Mouse (Mus musculus): ENCODE results near the gene Coro1c. TPM values are rescaled to one million over a fixed set of nuclear protein-coding genes. Genes with fewer than 3 reads are reported as not detected.
A peak's percentile ranks its signal among the peaks of the same experiment; 100 is the strongest.

The Coro1c gene
- polyA plus RNA-seq, 1 experiment = 66.1 TPM

DNA sequence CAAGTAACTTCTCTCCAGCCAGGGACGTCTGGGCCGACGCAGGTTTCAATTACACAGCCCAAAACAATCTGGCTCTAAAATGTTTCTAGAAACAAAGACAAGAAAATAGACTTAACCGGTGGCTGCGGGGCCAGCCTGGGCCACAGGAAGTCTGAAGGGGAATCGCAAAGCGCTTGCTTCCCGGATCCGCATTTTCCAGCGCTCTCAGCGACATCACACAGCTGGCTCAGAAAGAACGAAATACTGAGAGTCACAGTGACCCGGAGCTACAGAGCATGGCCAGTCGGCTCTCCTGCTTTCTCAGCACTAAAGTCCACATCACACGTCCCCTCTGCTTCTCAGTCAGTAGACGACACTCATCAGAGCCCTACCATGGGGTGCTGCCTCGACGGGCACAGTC lies 17.7 kb downstream of the Coro1c start:
- peaks cover 6% of the 10 kb centered on the region for H3K4me1 ChIP-seq (ENCODE audit: control insufficient read depth, insufficient read depth, low read length)
- no peak for TF ChIP-seq CTCF (IDR thresholded peaks at IDR 0.05; ENCODE audit: extremely low read depth, insufficient read depth, low read length)
- TF ChIP-seq POLR2A (IDR thresholded peaks at IDR 0.05; ENCODE audit: extremely low read depth, insufficient read depth, low read length) = no peak
- H3K4me3 ChIP-seq (ENCODE audit: insufficient read depth, low read length) = no peak overlapping the region
- H3K27ac ChIP-seq (ENCODE audit: insufficient read depth, low read length) = no peak overlapping the region; the same call in 1 of the 2 replicates

- Histone ChIP-seq H3K4me1 (ENCODE audit: control insufficient read depth, insufficient read depth, low read length) (peaks cover 4% of the 10 kb centered on the region), H3K27ac (ENCODE audit: insufficient read depth, low read length) (no peak overlapping the region), H3K4me3 (ENCODE audit: insufficient read depth, low read length) (no peak overlapping the region)
- TF ChIP-seq CTCF (IDR thresholded peaks at IDR 0.05; ENCODE audit: extremely low read depth, insufficient read depth, low read length) (no peak), POLR2A (IDR thresholded peaks at IDR 0.05; ENCODE audit: extremely low read depth, insufficient read depth, low read length) (no peak)
Observed at GRCm38 (mm10) chr5:113889912-113890311, 18.6 kb downstream of the Coro1c start.

GRCm38 (mm10) chr5:113889181-113889906 lies 19.2 kb downstream of the Coro1c start:
- no peak overlapping the region for H3K27ac ChIP-seq (ENCODE audit: insufficient read depth, low read length)
- no peak overlapping the region for H3K4me3 ChIP-seq (ENCODE audit: insufficient read depth, low read length)
- peaks cover 4% of the 10 kb centered on the region for H3K4me1 ChIP-seq (ENCODE audit: control insufficient read depth, insufficient read depth, low read length)
- no peak for TF ChIP-seq POLR2A (IDR thresholded peaks at IDR 0.05; ENCODE audit: extremely low read depth, insufficient read depth, low read length)
- TF ChIP-seq CTCF (IDR thresholded peaks at IDR 0.05; ENCODE audit: extremely low read depth, insufficient read depth, low read length) = no peak

DNA sequence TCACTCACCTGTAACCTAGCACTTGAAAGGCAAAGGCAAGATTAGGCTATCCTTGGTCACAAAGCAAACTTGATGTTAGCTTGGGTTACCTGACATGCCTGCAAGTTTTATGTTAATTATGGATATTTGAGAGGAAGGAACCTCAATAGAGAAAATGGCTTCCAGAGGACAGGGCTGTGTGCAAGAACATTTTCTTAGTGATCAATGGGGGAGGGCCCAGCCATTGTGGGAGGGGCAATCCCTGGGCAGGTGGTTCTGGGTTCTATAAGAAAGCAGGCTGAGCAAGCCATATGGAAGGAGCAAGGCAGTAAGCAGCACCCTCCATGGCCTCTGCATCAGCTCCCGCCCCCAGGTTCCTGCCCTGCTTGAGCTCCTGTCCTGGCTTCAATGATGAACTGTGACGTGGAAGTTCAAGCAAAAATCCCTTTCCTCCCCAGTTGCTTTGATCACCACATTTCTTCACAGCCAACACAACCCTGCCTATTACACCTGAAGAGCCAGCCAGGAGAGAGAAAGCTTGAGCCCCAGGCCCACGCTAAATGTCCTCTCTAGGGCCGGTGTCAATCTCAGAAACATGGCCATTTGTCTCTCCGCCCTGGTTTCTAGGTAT lies 20.3 kb downstream of the Coro1c start:
- no peak overlapping the region for H3K27ac ChIP-seq (ENCODE audit: insufficient read depth, low read length)
- no peak overlapping the region for H3K4me3 ChIP-seq (ENCODE audit: insufficient read depth, low read length)
- H3K4me1 ChIP-seq (ENCODE audit: control insufficient read depth, insufficient read depth, low read length) = peaks cover 5% of the 10 kb centered on the region
- TF ChIP-seq POLR2A (IDR thresholded peaks at IDR 0.05; ENCODE audit: extremely low read depth, insufficient read depth, low read length) (no peak), CTCF (IDR thresholded peaks at IDR 0.05; ENCODE audit: extremely low read depth, insufficient read depth, low read length) (no peak)

- TF ChIP-seq POLR2A (IDR thresholded peaks at IDR 0.05; ENCODE audit: extremely low read depth, insufficient read depth, low read length) = no peak
- Histone ChIP-seq H3K27ac (ENCODE audit: insufficient read depth, low read length) (no peak overlapping the region), H3K4me3 (ENCODE audit: insufficient read depth, low read length) (no peak overlapping the region), H3K4me1 (ENCODE audit: control insufficient read depth, insufficient read depth, low read length) (peaks cover 14% of the 10 kb centered on the region)
Observed at GRCm38 (mm10) chr5:113887132-113887531, 21.4 kb downstream of the Coro1c start.

DNA sequence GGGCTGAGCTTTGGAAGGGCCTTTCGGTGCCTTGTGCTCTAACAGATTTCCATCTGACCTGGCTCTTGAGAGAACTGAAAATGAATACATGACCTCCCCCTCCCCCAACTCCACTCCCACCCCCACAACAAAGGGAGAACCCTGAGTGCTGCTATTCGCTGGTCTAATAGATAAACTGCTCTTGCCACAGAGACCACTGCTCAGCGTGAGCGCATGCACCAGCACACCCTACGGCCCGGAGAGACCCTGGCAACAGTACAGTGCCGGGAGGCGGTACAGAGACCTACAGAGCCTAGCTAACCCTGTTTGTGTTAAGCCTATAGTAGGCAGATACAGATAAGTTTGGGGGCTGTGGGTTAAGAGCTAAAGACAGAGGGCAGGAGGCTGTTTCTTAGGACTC lies 22.9 kb downstream of the Coro1c start:
- Histone ChIP-seq H3K27ac (ENCODE audit: insufficient read depth, low read length) (no peak overlapping the region), H3K4me1 (ENCODE audit: control insufficient read depth, insufficient read depth, low read length) (peaks cover 18% of the 10 kb centered on the region), H3K4me3 (ENCODE audit: insufficient read depth, low read length) (no peak overlapping the region)
- TF ChIP-seq CTCF (IDR thresholded peaks at IDR 0.05; ENCODE audit: extremely low read depth, insufficient read depth, low read length) = no peak
- no peak for TF ChIP-seq POLR2A (IDR thresholded peaks at IDR 0.05; ENCODE audit: extremely low read depth, insufficient read depth, low read length)

GRCm38 (mm10) chr5:113884750-113885149 lies 23.8 kb downstream of the Coro1c start:
- TF ChIP-seq CTCF (IDR thresholded peaks at IDR 0.05; ENCODE audit: extremely low read depth, insufficient read depth, low read length) = no peak
- no peak for TF ChIP-seq POLR2A (IDR thresholded peaks at IDR 0.05; ENCODE audit: extremely low read depth, insufficient read depth, low read length)
- peaks cover 20% of the 10 kb centered on the region for H3K4me1 ChIP-seq (ENCODE audit: control insufficient read depth, insufficient read depth, low read length)
- H3K4me3 ChIP-seq (ENCODE audit: insufficient read depth, low read length) = no peak overlapping the region
- no peak overlapping the region for H3K27ac ChIP-seq (ENCODE audit: insufficient read depth, low read length)

GRCm38 (mm10) chr5:113883384-113883771 lies 25.2 kb downstream of the Coro1c start:
- Histone ChIP-seq H3K4me1 (ENCODE audit: control insufficient read depth, insufficient read depth, low read length) (peaks cover 16% of the 10 kb centered on the region), H3K4me3 (ENCODE audit: insufficient read depth, low read length) (no peak overlapping the region)
- no peak for TF ChIP-seq CTCF (IDR thresholded peaks at IDR 0.05; ENCODE audit: extremely low read depth, insufficient read depth, low read length)
- no peak for TF ChIP-seq POLR2A (IDR thresholded peaks at IDR 0.05; ENCODE audit: extremely low read depth, insufficient read depth, low read length)

GRCm38 (mm10) chr5:113882566-113883383 lies 25.8 kb downstream of the Coro1c start:
- peaks cover 16% of the 10 kb centered on the region for H3K4me1 ChIP-seq (ENCODE audit: control insufficient read depth, insufficient read depth, low read length)
- H3K27ac ChIP-seq (ENCODE audit: insufficient read depth, low read length) = 0 out of 2 replicates have a peak overlapping the region, but pooled peaks have one; percentile 12
- no peak overlapping the region for H3K4me3 ChIP-seq (ENCODE audit: insufficient read depth, low read length)
- TF ChIP-seq POLR2A (IDR thresholded peaks at IDR 0.05; ENCODE audit: extremely low read depth, insufficient read depth, low read length) (no peak), CTCF (IDR thresholded peaks at IDR 0.05; ENCODE audit: extremely low read depth, insufficient read depth, low read length) (no peak)

More at GRCm38 (mm10) chr5:113883384-113883771, 25.2 kb downstream of the Coro1c start:
- no peak overlapping the region for H3K27ac ChIP-seq (ENCODE audit: insufficient read depth, low read length)
